Mouse (Mus musculus) liver, adult 2 months (tissue): ENCODE data around the gene Hist1h3b.

Source experiments
- CTCF ChIP-seq: fragments of 200-500 bp; IDR thresholded peaks from 2 replicates; pipeline ENCODE4 v1.5.1; 2011; ENCODE audit warnings: low read depth, low read length, control low read depth
- POLR2A ChIP-seq: fragments of 200-500 bp; IDR thresholded peaks from 2 replicates; pipeline ENCODE4 v1.6.1; 2011; ENCODE audit warnings: low read length, control low read depth; ENCODE audit not compliant: insufficient read depth; ENCODE audit errors: extremely low read depth

DNA sequence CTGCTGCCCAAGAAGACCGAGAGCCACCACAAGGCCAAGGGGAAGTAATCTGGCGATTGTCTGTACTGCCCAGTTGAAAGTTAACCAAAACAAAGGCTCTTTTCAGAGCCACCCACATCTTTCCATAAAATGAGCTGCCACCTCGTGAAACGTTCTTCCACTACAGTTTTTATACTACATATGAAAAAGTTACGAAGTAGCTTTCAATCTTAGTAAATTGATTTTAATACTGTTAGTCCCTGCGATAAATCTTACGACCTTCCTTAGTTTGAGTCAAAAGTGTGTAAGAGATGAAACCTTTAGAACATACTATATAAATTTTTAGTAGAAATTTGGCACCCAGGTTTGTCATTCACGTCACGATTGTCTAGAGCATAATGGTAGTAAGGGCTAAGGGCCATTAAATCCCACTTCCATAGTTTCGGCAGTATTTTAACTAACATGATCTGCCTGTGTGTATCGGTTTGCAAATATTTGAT is 550 bp upstream of the Hist1h3b start:
- TF ChIP-seq CTCF (no peak), POLR2A (no peak)
